Mouse (Mus musculus): Measurements from ENCODE around the gene Mri1.

DNA sequence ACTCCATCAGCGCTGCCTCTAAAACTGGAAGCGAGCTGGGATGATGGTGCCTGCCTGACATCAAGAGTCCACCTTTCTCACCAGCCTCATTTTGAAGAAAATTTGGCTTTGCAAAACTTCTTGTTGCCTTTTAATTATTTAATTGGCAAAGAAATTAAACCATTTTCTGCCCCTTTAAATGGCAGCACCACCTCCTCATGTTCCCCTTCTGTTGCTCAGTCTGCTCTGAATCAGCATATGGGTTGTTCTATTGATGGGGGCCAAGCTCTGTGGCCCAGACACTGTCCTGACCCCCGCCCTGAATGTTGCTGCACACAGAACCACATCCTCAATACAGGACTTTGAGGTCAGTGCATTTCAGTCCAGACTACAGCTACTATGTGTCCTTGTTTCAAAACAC is 16.8 kb upstream of the Mri1 start:
- TF ChIP-seq POLR2A (IDR thresholded peaks at IDR 0.05; ENCODE audit: borderline replicate concordance, insufficient read depth, low read length) (no peak), CTCF (IDR thresholded peaks at IDR 0.05; ENCODE audit: borderline replicate concordance, insufficient read depth, low read depth, low read length) (no peak)
